Mouse (Mus musculus) lung, adult 2 months (tissue): ENCODE data around the gene Ptpn3.

Experiments used
- CTCF ChIP-seq: fragments of 200-500 bp; IDR thresholded peaks from 2 replicates; pipeline ENCODE4 v1.5.1; 2011; ENCODE audit warnings: mild to moderate bottlenecking, low read length, control low read depth; ENCODE audit not compliant: insufficient read depth
- POLR2A ChIP-seq: fragments of 200-500 bp; IDR thresholded peaks from 2 replicates; pipeline ENCODE4 v1.6.1; 2011; ENCODE audit warnings: low read depth, mild to moderate bottlenecking, control low read depth, low read length, borderline replicate concordance; ENCODE audit errors: extremely low read depth

DNA sequence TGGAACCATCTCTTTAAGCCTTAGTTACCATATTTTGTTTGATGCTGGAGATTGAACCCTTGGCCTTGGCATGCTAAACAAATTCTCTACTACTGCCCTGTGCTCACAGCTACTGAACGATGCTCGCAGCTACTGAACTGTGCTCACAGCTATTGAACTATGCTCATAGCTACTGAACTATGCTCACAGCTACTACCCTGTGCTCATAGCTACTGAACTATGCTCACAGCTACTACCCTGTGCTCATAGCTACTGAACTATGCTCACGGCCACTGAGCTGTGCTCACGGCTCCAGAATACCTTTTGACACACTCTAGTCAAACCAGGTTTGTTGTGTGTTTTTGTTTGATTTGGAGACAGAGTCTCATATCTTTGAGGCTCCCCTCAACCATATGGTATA lies 10.1 kb upstream of the Ptpn3 start:
- no peak for TF ChIP-seq CTCF
- TF ChIP-seq POLR2A = no peak
